Mouse (Mus musculus) liver, adult 2 months (tissue): ENCODE data around the gene Anapc15-ps. TPM values are rescaled to one million over a fixed set of nuclear protein-coding genes. Genes with fewer than 3 reads are reported as not detected.

Experiments
- DNase-seq: peaks from one replicate; pipeline ENCODE4 v3.0.0-alpha.2; 2011; ENCODE audit warnings: low read depth, low spot score; ENCODE audit errors: extremely low read depth
- H3K27ac ChIP-seq: fragments of 200-500 bp; replicated peaks from 2 replicates; pipeline ENCODE4 v1.5.1; 2012; ENCODE audit warnings: low read depth, mild to moderate bottlenecking, control low read depth, inconsistent platforms, low read length; ENCODE audit not compliant: insufficient read depth
- H3K27me3 ChIP-seq: fragments of 200-500 bp; 2 replicates; pipeline ENCODE4 v1.6.1; 2012; ENCODE audit warnings: mild to moderate bottlenecking, moderate library complexity, low read length, inconsistent platforms; ENCODE audit not compliant: control insufficient read depth, insufficient read depth
- H3K36me3 ChIP-seq: fragments of 200-500 bp; 2 replicates; pipeline ENCODE4 v1.6.1; 2012; ENCODE audit warnings: low read length, inconsistent platforms; ENCODE audit not compliant: control insufficient read depth, insufficient read depth
- H3K4me1 ChIP-seq: fragments of 200-500 bp; 2 replicates; pipeline ENCODE4 v1.6.1; 2011; ENCODE audit warnings: low read length; ENCODE audit not compliant: control insufficient read depth, insufficient read depth
- H3K4me3 ChIP-seq: fragments of 200-500 bp; 2 replicates; pipeline ENCODE4 v1.5.1; 2011; ENCODE audit warnings: low read depth, mild to moderate bottlenecking, control low read depth, low read length, moderate library complexity; ENCODE audit not compliant: insufficient read depth
- H3K79me2 ChIP-seq: fragments of 200-500 bp; 2 replicates; pipeline ENCODE4 v1.6.1; 2012; ENCODE audit warnings: inconsistent platforms, mild to moderate bottlenecking, low read length, moderate library complexity; ENCODE audit not compliant: control insufficient read depth, insufficient read depth
- H3K9ac ChIP-seq: fragments of 200-500 bp; 2 replicates; pipeline ENCODE4 v1.6.1; 2012; ENCODE audit warnings: low read depth, mild to moderate bottlenecking, control low read depth, inconsistent platforms, low read length
- CTCF ChIP-seq: fragments of 200-500 bp; IDR thresholded peaks from 2 replicates; pipeline ENCODE4 v1.5.1; 2011; ENCODE audit warnings: low read depth, low read length, control low read depth
- POLR2A ChIP-seq: fragments of 200-500 bp; IDR thresholded peaks from 2 replicates; pipeline ENCODE4 v1.6.1; 2011; ENCODE audit warnings: low read length, control low read depth; ENCODE audit not compliant: insufficient read depth; ENCODE audit errors: extremely low read depth
- WGBS: fragments of 180-500 bp; shearing (Covaris S2); methylation state at CpG from one replicate; pipeline ENCODE4 v1.1.7; 2018; 5-methylcytosine and 5-hydroxymethylcytosine counted together
- polyA plus RNA-seq: library from polyadenylated mRNA; depleted of rRNA; stranded (reverse); fragments of >200 nt; gene quantifications from 2 replicates; pipeline ENCODE4 v1.2.3, GENCODE M21; 2012
- total RNA-seq: library from RNA; depleted of rRNA; stranded (reverse); fragments of >200 nt; gene quantifications from 2 replicates; pipeline ENCODE4 v1.2.3, GENCODE M21; 2014

The Anapc15-ps gene
- total and polyA plus RNA-seq, 2 experiments, result not detected

DNA sequence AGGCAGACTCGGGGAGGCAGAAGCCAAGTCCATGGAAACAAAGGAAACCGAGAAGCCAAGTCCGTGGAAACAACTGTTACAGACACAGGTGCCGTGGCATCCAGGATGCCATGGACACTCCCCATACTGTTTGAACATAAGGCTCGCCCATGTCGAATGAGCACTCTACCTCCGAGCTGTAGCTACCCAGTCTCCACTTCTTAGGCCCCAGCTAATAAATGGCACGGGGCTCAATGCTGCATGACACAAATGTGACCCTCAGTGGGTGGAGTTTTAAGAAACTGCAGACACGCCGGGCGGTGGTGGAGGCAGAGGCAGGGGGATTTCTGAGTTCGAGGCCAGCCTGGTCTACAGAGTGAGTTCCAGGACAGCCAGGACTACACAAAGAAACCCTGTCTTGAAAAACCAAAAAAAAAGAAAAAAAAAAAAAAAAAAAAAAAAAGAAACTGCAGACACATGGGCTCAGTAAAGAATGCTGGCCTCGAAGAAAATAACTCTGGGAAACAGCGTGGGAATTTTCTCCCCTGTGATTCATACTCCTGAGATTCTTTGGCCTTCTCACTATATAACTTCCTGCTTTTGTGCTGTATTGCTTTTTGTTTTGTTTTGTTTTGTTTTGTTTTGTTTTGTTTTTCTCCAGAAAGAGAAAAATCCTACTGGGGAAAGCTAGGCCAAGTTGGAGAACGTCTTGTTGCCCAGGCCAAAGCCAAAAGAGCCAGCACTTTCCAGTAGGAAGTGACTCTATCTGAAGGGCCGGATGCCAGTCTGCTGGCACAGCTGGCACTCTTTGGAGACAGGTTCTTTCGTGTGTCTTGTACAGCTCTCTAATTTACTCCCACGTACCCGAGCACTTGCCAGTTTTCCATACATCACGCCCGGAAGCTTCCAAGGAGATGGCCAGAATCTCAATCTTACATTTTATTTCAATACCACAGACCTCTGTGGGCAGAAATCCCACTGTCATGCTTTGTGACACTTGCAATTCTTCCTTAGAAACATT lies 2.2 kb downstream of the Anapc15-ps start:
- TF ChIP-seq POLR2A, result no peak
- TF ChIP-seq CTCF, result no peak
- H3K9ac ChIP-seq, result no peak overlapping the region
- no peak overlapping the region for H3K4me3 ChIP-seq
- H3K27ac ChIP-seq, result no peak overlapping the region
- no peaks in the 10 kb centered on the region for H3K27me3 ChIP-seq
- H3K4me1 ChIP-seq, result no peaks in the 10 kb centered on the region
- no peaks in the 10 kb centered on the region for H3K79me2 ChIP-seq
- DNase-seq, result no peak
- no peaks in the 10 kb centered on the region for H3K36me3 ChIP-seq
- WGBS, result 91% methylated on average over 21 of the region's 21 CpGs

DNA sequence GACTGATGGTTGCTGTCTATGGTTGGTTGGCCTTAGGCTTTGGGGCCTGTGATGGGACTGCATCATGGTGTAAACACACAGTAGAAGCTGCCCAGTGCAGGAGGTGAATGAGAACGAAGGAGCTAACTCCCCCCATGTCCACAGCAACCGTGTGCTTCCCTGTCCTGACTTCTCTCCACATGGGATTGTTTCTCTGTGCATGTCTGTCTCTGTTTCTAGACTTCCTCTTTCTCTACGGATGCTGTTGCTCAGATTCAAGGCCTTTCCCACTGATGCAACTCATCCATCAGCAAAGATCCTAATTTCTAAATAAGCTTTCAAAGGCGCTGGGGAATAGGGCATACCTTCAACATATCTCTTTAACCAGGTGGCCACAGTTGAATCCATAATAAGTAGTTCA lies 3.4 kb downstream of the Anapc15-ps start:
- Histone ChIP-seq H3K9ac (no peak overlapping the region), H3K4me1 (no peaks in the 10 kb centered on the region), H3K27me3 (no peaks in the 10 kb centered on the region), H3K4me3 (no peak overlapping the region), H3K27ac (no peak overlapping the region), H3K36me3 (no peaks in the 10 kb centered on the region), H3K79me2 (no peaks in the 10 kb centered on the region)
- DNase-seq, result no peak
- WGBS, result 92% methylated on average over 4 of the region's 4 CpGs
- TF ChIP-seq POLR2A (no peak), CTCF (no peak)

- no peaks in the 10 kb centered on the region for H3K36me3 ChIP-seq
- no peaks in the 10 kb centered on the region for H3K4me1 ChIP-seq
- WGBS, result 39% methylated on average over 3 of the region's 3 CpGs
- no peak overlapping the region for H3K4me3 ChIP-seq
- H3K9ac ChIP-seq, result no peak overlapping the region
- H3K27ac ChIP-seq, result no peak overlapping the region
- no peak for DNase-seq
- H3K27me3 ChIP-seq, result no peaks in the 10 kb centered on the region
- H3K79me2 ChIP-seq, result no peaks in the 10 kb centered on the region
- TF ChIP-seq CTCF (no peak), POLR2A (no peak)
These were observed 4.2 kb downstream of the Anapc15-ps start for GRCm38 (mm10) chr10:95669034-95669433.

DNA sequence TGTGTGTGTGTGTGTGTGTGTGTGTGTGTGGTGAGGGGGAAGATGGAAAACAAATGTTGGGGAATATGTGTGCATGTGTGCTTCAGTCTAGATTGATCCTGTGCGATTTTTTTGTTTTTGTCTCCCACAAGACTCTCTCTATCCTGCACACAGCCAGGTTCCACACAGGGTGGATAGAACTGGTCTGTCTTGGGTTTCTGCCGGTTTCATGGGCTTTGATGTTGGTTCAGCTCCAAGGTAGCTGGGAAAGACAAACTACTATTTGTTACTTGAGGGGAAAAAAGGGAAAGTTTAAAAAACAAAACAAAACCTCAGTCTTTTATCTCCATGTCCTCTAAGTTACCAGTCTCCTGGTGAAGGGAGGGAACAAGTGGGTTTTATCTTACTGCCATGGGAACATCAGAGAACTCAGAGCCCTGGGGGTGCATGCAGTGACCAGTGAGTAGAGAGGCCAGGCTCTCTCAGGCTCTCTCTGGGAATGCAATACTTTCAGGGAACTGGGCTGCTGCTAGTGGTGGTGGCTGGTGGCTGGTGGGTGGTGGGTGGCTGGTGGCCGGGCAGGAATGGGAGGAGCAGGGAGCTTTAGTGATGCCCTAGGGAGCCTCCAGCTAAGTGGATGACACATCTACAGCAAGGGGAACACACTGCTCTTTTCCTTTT lies 5.8 kb downstream of the Anapc15-ps start:
- DNase-seq, result no peak
- no peak for TF ChIP-seq CTCF
- TF ChIP-seq POLR2A, result no peak
- no peaks in the 10 kb centered on the region for H3K4me1 ChIP-seq
- H3K4me3 ChIP-seq, result no peak overlapping the region
- no peak overlapping the region for H3K27ac ChIP-seq
- H3K27me3 ChIP-seq, result no peaks in the 10 kb centered on the region
- no peak overlapping the region for H3K9ac ChIP-seq
- no peaks in the 10 kb centered on the region for H3K36me3 ChIP-seq
- H3K79me2 ChIP-seq, result no peaks in the 10 kb centered on the region
- WGBS, result 78% methylated on average over 3 of the region's 3 CpGs

DNA sequence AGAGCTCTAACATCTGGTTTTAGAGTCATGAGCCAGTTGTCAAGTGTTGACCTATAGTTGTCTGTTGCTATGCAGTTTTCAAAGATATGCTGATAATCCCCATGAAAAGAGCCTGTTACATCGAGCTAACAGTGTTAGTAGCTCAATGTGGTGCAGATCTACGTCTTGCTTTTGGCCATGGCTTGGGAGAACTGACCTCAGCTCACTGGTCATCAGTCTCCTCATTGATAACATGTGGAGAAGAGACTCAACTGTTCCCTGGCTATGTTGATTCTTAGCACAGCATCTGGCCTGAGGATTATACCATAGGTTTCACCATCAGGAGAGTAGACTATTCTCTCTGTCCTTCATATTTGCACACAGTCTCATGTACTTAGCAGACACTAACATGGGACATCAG lies 6.5 kb downstream of the Anapc15-ps start:
- no peak overlapping the region for H3K4me3 ChIP-seq
- no peaks in the 10 kb centered on the region for H3K79me2 ChIP-seq
- H3K9ac ChIP-seq, result no peak overlapping the region
- no peaks in the 10 kb centered on the region for H3K4me1 ChIP-seq
- no peaks in the 10 kb centered on the region for H3K36me3 ChIP-seq
- no peaks in the 10 kb centered on the region for H3K27me3 ChIP-seq
- H3K27ac ChIP-seq, result no peak overlapping the region
- no peak for DNase-seq
- TF ChIP-seq CTCF, result no peak
- TF ChIP-seq POLR2A, result no peak
- WGBS, result 94% methylated on average over 2 of the region's 2 CpGs
